Mouse (Mus musculus) granulocyte monocyte progenitor cell, adult 5-6 weeks (primary cell): ENCODE measurements at regions not wholly inside any gene's neighbourhood (a gene's known extent, or its start where the extent isn't known, plus 50 kb on each side); places are given as distances from the start of the nearest gene placed in this dataset.

ENCODE experiments used
- ATAC-seq: replicated peaks from 2 replicates; pipeline ENCODE4 v1.8.0; 2016; ENCODE audit warnings: mild to moderate bottlenecking, moderate TSS enrichment, inconsistent platforms; ENCODE audit not compliant: poor library complexity, severe bottlenecking

DNA sequence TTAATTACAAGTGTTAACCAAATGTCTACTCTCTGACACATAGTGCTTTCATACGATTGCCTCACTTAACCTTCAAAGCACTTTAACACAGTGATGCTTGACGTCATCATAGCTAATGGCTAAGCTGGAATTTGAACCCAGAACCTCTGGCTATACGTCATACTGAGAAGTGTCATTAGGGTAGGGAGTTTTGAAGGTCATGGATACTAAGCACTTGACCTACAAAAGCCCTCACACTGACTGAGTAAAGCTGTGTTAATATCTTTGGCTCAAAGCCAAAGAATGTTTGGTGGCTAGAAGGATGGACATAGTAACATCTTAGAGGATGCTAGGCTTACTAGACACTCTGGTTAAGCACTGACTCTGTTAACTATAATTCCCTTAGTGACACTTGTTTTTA lies 106.9 kb upstream of the Tmtc1 start:
- ATAC-seq, result no peak

DNA sequence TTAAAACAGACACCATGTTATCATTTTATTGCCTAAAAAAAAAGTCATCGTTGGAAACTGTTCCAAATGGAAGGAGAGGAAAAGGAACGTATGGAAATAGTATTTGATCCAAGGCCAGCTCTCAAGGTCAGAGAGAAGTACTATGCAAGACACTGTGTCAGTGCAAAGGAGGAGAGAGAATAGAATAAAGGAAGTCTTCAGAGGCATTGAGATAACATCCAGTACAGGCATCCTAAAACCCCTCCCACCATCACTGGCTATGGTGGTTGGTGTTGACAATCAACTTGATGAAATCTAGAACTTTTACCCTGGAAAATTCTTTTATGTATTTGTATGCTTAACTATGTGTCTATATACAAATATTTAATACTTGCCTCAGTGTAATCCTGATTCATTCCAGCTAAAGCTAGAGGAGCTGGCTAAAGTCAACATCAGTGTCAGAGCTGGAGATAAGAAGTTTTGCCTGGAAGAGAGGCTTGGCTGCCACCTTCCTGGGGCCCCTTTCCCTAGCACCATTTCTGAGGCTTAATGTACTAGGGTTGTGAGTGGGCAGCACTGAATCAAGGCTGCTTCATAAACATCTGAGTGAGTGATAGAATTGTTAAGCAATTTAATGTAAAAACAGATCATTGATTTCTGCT lies 104.1 kb upstream of the Tmtc1 start:
- ATAC-seq, result no peak

DNA sequence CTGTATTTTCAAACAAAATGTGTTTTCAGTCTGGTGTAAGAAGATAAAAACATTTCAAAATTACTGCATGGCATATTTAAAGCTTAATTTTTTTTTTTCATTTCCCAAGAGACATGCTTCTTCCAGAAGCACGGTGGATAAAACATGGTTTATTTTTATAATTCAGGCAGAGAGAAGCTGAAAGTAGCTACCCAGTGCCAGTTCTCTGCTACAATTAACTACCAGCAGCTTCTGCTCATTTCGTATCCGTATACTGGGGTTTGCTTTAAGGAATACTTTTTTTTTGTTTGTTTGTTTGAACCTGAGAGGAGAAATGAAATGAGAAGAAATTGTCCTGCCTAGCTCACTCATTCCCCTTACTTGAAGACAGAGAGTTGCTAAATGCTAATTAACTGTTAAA lies 98.9 kb upstream of the Tmtc1 start:
- no peak for ATAC-seq

DNA sequence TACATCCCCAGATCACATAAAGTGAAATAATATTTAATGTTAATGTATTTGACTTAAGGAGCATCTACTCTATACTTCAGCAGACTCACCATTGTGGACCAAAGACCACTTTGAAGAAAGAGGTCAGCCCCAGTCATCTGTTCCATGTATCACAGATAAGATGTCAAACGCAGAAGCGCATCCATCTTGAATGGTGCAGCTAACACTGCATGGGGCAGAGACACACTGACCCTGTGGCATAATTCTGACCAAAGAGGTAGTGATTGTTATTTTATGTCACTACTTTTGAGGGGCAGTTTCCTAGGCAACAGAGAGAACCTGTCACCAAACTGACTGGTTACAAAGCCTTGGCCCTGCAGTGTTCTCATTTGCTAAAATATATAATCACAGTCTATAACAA lies 97.8 kb upstream of the Tmtc1 start:
- no peak for ATAC-seq

DNA sequence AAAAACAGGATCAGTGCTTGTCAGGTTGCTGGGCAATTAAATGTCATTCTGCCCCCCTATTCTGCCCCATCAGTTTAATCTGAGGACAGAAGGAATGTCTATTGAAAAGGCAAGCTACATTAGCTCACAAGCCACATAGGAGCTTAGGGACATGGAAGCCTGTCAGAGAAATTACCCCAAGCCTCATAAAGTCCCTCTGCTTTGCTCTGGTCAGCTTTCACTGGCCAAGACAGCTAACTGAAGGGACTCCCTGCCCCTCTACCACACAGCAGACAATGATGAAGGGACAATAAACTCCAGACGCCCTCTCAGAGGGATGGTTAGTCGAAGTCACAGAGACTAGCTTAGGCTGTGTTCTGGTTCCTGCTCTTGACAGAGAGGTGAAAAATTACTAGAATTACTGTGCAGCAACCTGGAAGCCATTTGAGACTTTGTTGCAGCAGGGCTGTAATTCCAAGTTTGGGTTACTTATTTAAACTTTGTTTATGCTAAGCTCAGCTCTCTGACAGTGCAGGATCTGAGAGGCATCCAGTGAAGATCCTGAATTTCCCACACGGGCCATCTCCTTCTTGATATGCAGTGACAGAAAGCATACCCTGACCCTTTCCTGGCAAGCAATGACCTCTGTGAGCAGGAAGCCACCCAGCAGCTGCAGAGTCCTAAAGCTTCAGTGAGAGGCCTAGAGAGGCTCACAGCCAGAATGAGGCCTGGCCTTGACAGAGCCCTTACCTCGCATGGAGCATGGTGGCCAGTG lies 95.2 kb upstream of the Tmtc1 start:
- ATAC-seq, result no peak

DNA sequence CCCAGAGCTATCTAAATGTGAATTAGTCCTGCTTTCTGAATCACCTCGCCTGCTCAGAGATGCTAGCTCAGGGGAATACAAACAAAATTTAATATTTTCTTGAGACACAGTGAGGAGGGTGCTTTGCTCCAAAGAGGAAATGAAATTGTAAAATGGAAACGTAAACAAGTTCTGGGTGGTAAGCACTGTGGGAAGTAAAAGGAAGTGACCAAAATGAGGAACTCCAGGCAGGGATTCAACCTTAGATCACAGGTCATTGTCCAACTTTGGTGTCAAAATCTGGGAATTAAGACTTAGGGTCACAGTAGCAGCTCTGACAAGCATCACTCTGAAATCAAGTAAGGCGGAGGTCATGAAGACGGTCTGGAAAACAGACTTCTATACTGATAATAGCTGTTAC lies 90.2 kb upstream of the Tmtc1 start:
- peak; percentile 89 for ATAC-seq

DNA sequence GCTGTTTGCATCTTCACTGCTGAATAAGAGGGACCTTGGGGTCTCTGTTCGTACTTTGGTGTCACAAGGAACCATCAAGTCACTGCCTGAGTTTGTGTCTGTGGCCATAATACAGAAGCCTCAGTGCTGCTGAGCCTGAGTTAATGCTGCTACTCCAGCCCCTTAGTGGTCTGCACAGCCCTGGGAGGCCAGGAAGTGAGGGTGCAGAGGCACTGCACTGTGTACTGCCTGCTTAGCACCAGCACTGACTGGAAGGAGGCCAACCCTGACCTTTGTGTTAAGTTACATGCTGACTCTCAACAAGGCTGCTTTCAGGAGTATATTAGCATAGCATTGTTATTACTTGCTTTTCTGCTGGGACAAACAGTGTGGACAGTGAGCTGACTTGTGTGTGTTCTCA lies 86.9 kb upstream of the Tmtc1 start:
- no peak for ATAC-seq

DNA sequence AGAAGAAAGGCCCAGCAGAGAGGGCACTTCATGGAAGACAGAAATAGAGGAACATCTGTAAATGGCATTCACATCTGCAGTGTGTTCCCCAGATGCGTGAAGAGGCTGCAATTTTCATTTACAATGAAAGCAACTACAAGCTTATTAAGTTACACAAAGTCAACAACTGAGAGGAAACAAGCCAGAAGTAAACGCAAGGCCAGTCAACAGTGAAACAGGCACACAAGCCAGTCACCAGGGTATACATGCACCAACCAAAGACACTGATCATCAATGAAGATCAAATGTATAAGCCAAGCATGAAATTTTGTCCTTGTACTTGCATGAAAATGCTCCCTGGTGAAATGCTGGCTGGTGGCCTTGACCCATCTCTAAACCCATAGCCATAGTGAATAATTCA lies 84.4 kb upstream of the Tmtc1 start:
- no peak for ATAC-seq

DNA sequence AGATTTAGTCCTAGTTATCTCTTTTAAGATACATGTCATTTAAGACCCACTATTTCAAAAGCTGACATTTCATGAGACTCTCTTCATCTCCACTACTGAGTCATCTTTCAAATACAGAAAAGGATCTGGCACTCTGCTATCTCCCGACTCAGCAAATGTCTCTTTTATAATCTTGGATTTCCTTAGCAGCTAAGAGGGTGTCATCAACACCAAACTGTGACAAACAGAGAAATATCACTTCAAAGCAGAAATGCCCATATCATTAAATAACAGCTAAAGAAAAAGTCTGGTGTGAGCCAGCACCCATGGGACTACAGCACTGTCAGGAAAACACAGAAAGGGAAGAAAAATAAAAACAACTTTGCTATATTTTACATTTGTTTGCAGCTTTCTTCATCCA lies 78.7 kb upstream of the Tmtc1 start:
- no peak for ATAC-seq

DNA sequence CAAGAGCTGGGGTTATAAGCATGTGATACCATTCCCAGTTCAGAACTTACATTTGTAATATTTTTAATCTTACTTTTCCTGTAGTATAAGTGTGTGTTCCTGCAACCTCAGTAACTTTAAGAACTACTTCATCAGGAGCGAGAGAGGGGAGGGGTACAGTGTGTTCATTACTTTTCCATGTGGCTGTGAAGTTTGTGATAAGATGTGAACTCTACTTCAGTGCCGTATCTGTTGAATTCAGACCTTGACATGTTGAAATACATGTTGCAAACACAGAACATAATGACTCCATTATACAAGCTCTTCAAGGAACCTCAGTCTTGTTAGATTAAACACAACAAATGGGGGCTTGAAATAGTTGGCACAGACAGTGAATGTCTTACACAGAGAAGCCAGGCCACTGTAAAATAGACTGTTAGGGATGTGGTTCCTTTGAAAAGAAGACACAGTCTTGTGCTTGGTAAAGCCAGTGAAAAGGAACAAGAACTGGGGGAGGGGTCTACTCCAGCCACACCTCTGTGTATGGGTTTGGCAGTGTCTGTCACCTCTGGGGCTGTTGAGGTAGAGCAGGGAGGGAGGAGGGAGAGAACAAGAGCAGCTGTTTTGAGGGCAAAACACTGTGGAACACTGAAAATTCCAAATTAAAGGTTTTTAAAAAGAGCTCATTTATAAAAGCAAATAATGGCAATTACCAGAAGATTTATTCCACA lies 73.5 kb upstream of the Tmtc1 start:
- ATAC-seq, result no peak

DNA sequence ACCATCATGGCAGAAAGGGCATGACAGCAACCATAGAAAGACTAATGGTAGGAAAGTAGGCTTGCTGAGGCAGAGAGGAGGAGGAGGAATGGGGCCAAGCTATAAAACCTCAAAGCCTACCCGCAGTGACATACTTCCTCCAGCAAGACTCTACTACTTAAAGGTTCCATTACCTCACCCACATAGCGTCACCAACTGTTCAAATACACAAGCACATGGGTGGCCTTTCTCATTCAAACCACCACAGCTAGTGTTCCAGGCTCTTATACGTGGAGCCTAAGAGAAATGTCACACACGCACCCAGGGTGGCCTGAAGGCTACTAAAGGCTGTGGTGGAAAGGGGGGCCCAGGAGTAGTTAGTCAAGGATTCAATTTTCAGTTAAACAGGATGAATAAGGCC lies 72.5 kb upstream of the Tmtc1 start:
- no peak for ATAC-seq

DNA sequence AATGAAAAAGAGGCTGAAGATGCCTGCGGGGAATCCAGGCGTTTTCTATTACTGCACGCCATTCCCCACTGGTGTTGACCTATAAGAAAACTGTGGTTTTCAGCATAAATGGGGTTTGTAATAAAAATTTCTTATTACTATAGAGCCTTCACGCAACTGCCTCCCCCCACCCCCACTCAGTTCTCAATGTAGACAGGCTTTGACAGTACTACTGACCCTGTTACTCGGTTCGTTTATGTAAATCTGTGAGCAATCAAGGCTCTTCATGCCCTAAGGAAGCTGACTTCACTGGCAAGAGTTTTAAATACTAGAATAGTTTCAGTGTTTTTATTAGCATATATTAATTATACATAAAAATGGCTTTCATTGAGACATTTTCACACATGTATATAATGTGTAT lies 70.9 kb upstream of the Tmtc1 start:
- ATAC-seq, result no peak

DNA sequence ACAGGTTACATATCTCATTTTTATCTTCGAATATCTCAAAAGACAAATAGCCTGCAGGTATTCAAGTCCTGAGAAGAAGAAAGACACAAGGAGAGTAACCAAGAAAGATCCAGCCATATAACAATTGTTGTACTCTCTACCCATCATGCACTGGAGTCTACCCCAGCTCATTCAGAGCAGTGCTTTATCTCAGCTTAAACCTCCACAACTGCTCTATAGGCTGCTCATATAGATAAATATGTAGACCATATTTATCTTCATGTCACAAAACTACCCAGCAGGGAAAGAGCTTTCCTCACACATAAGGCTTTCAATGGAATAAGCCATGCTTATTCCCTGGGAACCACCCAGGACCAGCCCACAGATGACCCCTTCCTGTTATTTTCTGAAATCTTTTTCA lies 70.5 kb upstream of the Tmtc1 start:
- no peak for ATAC-seq

DNA sequence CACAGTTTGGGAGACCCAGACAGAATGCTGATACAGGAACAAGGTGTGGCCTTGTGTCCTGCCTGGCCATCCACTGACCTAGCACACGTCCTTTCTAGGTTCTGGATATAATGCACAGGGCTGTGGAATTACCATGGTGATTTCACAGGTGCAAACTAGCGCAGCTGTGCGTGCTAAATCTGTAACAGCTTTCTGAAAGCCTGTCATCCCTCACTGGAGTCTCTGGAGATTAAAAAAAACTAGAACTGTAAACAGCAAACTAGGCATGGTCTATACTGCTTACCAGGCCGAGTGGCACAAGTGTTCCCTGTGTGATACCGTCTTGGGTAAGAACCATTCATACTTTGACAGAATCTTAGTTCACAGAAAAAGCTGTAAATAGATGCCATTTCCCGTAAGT lies 69.9 kb upstream of the Tmtc1 start:
- ATAC-seq, result no peak

DNA sequence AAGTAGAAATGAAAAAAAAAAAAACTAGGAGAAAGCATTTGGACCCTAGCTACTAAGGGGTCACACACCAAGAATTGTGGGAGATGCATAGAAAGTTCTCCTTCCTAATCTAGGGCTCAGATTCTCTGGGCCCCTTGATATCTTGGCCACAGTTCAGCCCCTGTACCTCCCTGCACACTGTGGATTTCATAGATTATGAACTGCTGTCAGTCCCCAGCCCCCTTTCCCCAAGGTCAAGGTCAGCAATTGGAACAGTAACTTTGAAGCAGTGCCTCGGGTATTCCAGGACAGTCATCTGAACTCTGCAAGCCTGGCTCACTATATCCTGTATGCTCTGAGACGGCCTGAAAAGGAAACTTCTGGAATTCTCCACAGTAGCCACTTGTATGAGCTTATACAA lies 68.9 kb upstream of the Tmtc1 start:
- no peak for ATAC-seq

DNA sequence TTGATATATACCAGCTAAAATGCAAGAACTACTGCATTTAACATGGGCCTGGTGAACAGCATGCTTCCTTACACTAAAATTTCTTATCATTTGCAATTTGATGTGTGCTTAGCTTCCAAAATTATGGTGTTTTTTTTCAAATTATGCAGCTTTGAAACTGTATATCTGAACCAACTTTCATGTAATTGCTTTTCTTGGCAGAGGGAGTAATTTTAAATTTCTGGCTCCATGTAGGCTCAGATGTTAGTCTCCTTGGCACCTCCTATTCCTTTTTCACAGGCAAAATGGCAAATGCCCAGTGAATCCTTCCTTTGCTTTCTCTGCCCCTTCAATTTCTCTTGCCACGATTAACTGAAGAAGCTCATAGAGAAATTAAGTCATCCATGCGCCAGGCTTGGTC lies 61.1 kb upstream of the Tmtc1 start:
- ATAC-seq, result no peak

DNA sequence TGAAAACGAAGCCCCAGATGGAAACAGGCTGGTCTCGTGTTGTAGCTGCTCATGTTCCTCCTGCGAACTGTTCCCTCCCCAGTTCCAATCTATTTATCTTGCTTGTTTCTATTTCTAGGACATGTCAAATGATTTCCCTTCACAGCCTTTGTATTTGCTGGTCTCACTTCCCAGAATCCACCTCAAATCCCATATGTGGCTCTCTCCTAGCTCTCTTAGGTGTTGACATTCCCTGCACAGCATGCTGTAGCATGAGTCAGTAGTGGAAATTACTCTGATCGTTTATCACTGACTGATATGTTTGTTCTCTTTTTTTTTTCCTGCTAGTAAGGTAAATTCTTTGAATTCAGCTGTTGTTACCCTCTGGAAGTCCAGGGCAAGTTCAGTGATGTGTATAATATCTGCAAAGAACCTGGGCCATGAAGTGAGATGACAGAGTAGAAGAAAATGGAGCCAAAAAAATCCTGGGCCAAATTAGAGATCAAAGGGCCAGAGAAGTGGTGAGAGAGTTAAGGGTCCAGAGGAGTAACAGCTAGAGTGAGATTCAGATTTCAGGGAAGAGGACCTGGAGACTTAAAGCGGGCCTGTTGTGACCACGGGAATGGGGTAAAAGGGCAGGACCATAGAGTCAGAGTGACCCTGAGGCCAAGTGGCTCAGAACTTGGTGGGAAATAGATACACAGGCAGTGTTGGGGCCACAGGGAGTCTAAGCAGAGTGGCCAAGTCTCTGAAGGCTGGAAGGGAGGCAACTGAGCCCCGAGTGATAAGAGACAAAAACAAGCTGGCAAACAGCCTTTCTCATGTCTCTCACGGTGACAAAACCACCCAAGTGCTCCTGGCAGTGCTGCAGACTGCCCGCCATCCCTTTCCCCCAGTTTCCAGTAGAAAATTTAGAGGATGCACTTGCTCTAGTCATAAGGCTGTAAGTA lies 56.3 kb upstream of the Tmtc1 start:
- ATAC-seq, result no peak
